Mouse (Mus musculus) MEL (cell line): Measurements from ENCODE around the gene Mpl. TPM values are rescaled to one million over a fixed set of nuclear protein-coding genes. Genes with fewer than 3 reads are reported as not detected.
A peak's percentile ranks its signal among the peaks of the same experiment; 100 is the strongest.

Experiments
- DNase-seq: peaks from one replicate; pipeline ENCODE4 v3.0.0; 2011; ENCODE audit warnings: low read depth, low spot score
- H3K27ac ChIP-seq: 2 replicates; pipeline ENCODE4 v1.5.1; 2012; ENCODE audit warnings: low read depth, mild to moderate bottlenecking, control low read depth, low read length, moderate library complexity; ENCODE audit not compliant: control insufficient read depth
- H3K27me3 ChIP-seq, 2 experiments: fragments of 150-350 bp in 1 of 2; sonication (generic) in 1 of 2; 2 replicates each; pipeline ENCODE4 v1.6.1; 2012; ENCODE audit warnings: low read length in 2 of 2, mild to moderate bottlenecking in 2 of 2, improper control_type of control experiment in 1 of 2, moderate library complexity in 1 of 2; ENCODE audit not compliant: insufficient read depth in 2 of 2, control insufficient read depth in 1 of 2
- H3K36me3 ChIP-seq, 2 experiments: 2 replicates each; pipeline ENCODE4 v1.6.1; 2012 to 2014; ENCODE audit warnings: low read length in 2 of 2, improper control_type of control experiment in 1 of 2, inconsistent platforms in 1 of 2, mild to moderate bottlenecking in 1 of 2; ENCODE audit not compliant: insufficient read depth in 2 of 2, control insufficient read depth in 1 of 2
- H3K4me1 ChIP-seq, 2 experiments: fragments of 150-350 bp in 1 of 2; sonication (generic) in 1 of 2; 2 replicates each; pipeline ENCODE4 v1.6.1; 2012; ENCODE audit warnings: low read length in 2 of 2, improper control_type of control experiment in 1 of 2, mild to moderate bottlenecking in 1 of 2; ENCODE audit not compliant: insufficient read depth in 2 of 2, control insufficient read depth in 1 of 2
- H3K4me3 ChIP-seq, 2 experiments: fragments of 150-350 bp in 1 of 2; sonication (generic) in 1 of 2; 2 replicates each; pipeline ENCODE4 v1.5.1; 2012; ENCODE audit warnings: low read depth in 2 of 2, low read length in 2 of 2, mild to moderate bottlenecking in 2 of 2, moderate library complexity in 2 of 2, control low read depth in 1 of 2, improper control_type of control experiment in 1 of 2; ENCODE audit not compliant: control insufficient read depth in 1 of 2, insufficient read depth in 1 of 2
- H3K79me2 ChIP-seq: 2 replicates; pipeline ENCODE4 v1.6.1; 2012; ENCODE audit warnings: mild to moderate bottlenecking, low read length, moderate library complexity; ENCODE audit not compliant: control insufficient read depth, poor library complexity, insufficient read depth
- H3K9ac ChIP-seq: 2 replicates; pipeline ENCODE4 v1.6.1; 2012; ENCODE audit warnings: low read depth, mild to moderate bottlenecking, control low read depth, low read length, moderate library complexity; ENCODE audit not compliant: control insufficient read depth, poor library complexity, severe bottlenecking
- H3K9me3 ChIP-seq: fragments of 150-350 bp; sonication (generic); replicated peaks from 2 replicates; pipeline ENCODE4 v1.6.1; 2012; ENCODE audit warnings: mild to moderate bottlenecking, low read length, improper control_type of control experiment, moderate library complexity; ENCODE audit not compliant: insufficient read depth
- BHLHE40 ChIP-seq: IDR thresholded peaks from 2 replicates; pipeline ENCODE4 v1.6.1; 2012; ENCODE audit warnings: low read depth, mild to moderate bottlenecking, inconsistent platforms, low read length, improper control_type of control experiment, borderline replicate concordance
- MAFK ChIP-seq: IDR thresholded peaks from 2 replicates; pipeline ENCODE4 v1.6.1; 2011; ENCODE audit warnings: low read depth, mild to moderate bottlenecking, low read length, improper control_type of control experiment, borderline replicate concordance
- MAZ ChIP-seq: IDR thresholded peaks from 2 replicates; pipeline ENCODE4 v1.6.1; 2012; ENCODE audit warnings: low read depth, mild to moderate bottlenecking, inconsistent platforms, low read length, improper control_type of control experiment
- MEF2A ChIP-seq: IDR thresholded peaks from 2 replicates; pipeline ENCODE4 v1.6.1; 2014; ENCODE audit warnings: low read depth, mild to moderate bottlenecking, inconsistent platforms, low read length, improper control_type of control experiment; ENCODE audit not compliant: poor library complexity, insufficient replicate concordance, severe bottlenecking; ENCODE audit errors: extremely low read depth
- MYB ChIP-seq: IDR thresholded peaks from 2 replicates; pipeline ENCODE4 v1.6.1; 2011; ENCODE audit warnings: mild to moderate bottlenecking, low read depth, low read length, improper control_type of control experiment
- NRF1 ChIP-seq: IDR thresholded peaks from 2 replicates; pipeline ENCODE4 v1.6.1; 2014; ENCODE audit warnings: low read depth, mild to moderate bottlenecking, inconsistent platforms, low read length, improper control_type of control experiment, moderate library complexity; ENCODE audit not compliant: poor library complexity, insufficient read depth, severe bottlenecking
- POLR2A ChIP-seq, 2 experiments: IDR thresholded peaks; 2 replicates each; pipeline ENCODE4 v1.6.1; 2011 to 2012; ENCODE audit warnings: low read length in 2 of 2, mild to moderate bottlenecking in 2 of 2, control low read depth in 1 of 2, improper control_type of control experiment in 1 of 2, low read depth in 1 of 2, moderate library complexity in 1 of 2; ENCODE audit not compliant: control insufficient read depth in 1 of 2, insufficient read depth in 1 of 2, poor library complexity in 1 of 2
- RAD21 ChIP-seq: IDR thresholded peaks from 2 replicates; pipeline ENCODE4 v1.6.1; 2011; ENCODE audit warnings: mild to moderate bottlenecking, low read depth, low read length, improper control_type of control experiment
- SMC3 ChIP-seq: IDR thresholded peaks from 2 replicates; pipeline ENCODE4 v1.6.1; 2011; ENCODE audit warnings: low read depth, low read length, improper control_type of control experiment
- TAL1 ChIP-seq: IDR thresholded peaks from 2 replicates; pipeline ENCODE4 v1.6.1; 2012; ENCODE audit warnings: mild to moderate bottlenecking, inconsistent platforms, low read length, moderate library complexity, mixed read lengths
- UBTF ChIP-seq: IDR thresholded peaks from 2 replicates; pipeline ENCODE4 v1.6.1; 2012; ENCODE audit warnings: low read depth, mild to moderate bottlenecking, inconsistent platforms, low read length, improper control_type of control experiment, moderate library complexity, borderline replicate concordance; ENCODE audit not compliant: insufficient read depth
- polyA plus RNA-seq, 2 experiments: library from polyadenylated mRNA; stranded (reverse) in 1 of 2; unstranded in 1 of 2; fragments of >175 nt in 1 of 2; fragments of >200 nt in 1 of 2; gene quantifications; 2 replicates each; pipeline versions ENCODE4 v1.2.1 to v1.2.4; 2012; ENCODE audit warnings: low replicate concordance in 2 of 2, low read depth in 1 of 2; ENCODE audit not compliant: insufficient read length in 2 of 2, insufficient read depth in 1 of 2, missing spikeins in 1 of 2
- total RNA-seq: library from RNA; depleted of rRNA; stranded (reverse); fragments of 300-350 nt; gene quantifications from 2 replicates; pipeline ENCODE4 v1.2.3, GENCODE M21; 2012

Mpl gene
- total and polyA plus RNA-seq, 3 experiments: 0.04 TPM; not detected in 1

DNA sequence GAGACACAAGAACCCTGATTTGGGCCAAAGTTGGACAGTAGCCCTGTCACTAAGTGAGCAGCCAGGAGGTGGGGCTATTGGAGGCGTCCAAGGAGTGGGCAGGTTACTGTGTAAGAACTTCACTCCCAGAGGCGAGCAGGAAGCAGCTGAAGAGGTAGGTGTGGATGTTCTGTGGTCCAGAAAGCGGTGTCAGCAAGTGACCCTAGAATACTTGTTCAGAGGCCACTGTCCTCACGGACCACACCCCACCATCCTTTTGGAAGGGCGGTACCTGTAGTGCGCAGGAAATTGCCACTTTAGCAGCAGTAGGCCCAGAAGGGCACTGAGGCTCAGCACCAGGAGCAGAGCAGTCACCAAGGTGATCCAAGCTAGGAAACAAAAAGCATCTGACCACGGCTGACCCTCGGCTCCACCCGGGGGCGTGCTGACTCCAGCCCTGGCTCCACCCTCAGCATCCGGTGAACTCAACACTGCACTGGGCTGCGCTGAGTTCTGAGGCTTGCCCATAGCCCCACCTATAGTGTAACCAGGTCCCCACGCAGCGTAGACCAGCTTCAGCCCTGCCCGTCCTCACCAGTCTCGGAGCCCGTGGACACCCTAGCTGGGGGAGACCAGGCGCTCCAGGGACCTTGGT, 11.4 kb downstream of the Mpl start:
- DNase-seq: no peak
- Histone ChIP-seq H3K4me3 (no peak overlapping the region), H3K36me3 (no peaks in the 10 kb centered on the region), H3K27me3 (peaks cover 5 to 8% of the 10 kb centered on the region in 2 experiments), H3K9ac (no peak overlapping the region), H3K4me1 (no peaks in the 10 kb centered on the region), H3K9me3 (no peaks in the 10 kb centered on the region), H3K79me2 (no peaks in the 10 kb centered on the region), H3K27ac (no peak overlapping the region)
- TF ChIP-seq UBTF (no peak), TAL1 (no peak), MAFK (no peak), MYB (no peak), BHLHE40 (no peak), NRF1 (no peak)

DNA sequence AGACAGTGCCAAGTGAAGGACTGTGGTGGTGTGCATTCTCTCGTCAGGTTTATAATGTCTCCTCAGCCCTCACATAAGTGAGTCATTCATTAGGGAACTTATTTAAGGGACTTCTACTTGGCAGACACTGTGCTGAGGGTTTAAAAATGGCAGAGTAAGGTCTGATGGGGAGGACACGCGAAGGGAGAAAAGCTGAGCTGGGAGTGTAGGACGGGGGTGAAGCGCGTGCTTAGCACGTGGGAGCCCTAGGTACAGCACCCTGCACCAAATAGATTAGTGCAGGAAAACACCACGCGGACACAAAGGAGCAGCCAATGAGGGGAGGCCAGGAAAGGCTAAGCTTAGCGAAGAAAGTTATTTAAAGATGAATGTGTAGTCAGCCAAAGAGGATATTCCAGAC, 12.2 kb downstream of the Mpl start:
- TF ChIP-seq NRF1: no peak
- TF ChIP-seq POLR2A (IDR thresholded peaks at IDR 0.05; ENCODE audit: control insufficient read depth in 1 of 2, insufficient read depth in 1 of 2, low read depth in 1 of 2, low read length in 2 of 2, poor library complexity in 1 of 2): no peak
- TF ChIP-seq SMC3: no peak
- TF ChIP-seq MEF2A: no peak
- no peak for DNase-seq
- H3K4me1 ChIP-seq: no peaks in the 10 kb centered on the region
- H3K36me3 ChIP-seq: no peaks in the 10 kb centered on the region
- no peak overlapping the region for H3K9ac ChIP-seq
- peaks cover 4 to 5% of the 10 kb centered on the region in 2 experiments for H3K27me3 ChIP-seq
- no peaks in the 10 kb centered on the region for H3K79me2 ChIP-seq
- no peak overlapping the region for H3K4me3 ChIP-seq
- no peak overlapping the region for H3K27ac ChIP-seq
- no peaks in the 10 kb centered on the region for H3K9me3 ChIP-seq

DNA sequence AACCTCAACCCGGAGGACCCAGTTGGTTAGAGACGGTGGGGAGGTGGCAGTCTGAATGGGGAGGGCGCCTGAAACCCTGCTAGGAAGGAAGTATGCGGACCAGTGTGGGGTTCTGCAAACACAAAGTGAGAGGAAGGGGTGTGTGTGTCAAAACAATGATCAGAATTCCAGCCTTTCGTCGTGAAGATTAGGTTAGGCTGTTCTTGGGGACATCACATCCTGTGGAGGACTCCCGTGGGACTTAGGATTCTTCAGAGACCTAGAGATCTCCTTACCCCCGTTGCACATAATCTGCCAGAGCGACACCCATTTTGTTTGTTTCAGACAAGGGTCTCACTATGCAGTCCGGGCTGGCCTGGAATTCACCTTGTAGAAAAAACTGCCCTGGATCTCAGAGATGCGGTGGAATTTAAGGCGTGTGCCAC, 19.5 kb downstream of the Mpl start:
- Histone ChIP-seq H3K4me1 (peaks cover 0 to 18% of the 10 kb centered on the region in 2 experiments; a peak in 2 of 4 replicates), H3K27ac (peak overlapping the region; percentile 66)
- 0 out of 2 replicates have a peak, but pooled peaks have one; percentile 40 for TF ChIP-seq MAZ
- TF ChIP-seq RAD21: no peak
- TF ChIP-seq, all 39 proteins: peak for 1
- DNase-seq: peak; percentile 56
- H3K4me3 ChIP-seq: peak overlapping the region; percentile 53 to 68
- H3K36me3 ChIP-seq: peaks cover 2 to 12% of the 10 kb centered on the region in 2 experiments
- H3K9ac ChIP-seq: peak overlapping the region; percentile 80
- peaks cover 29% of the 10 kb centered on the region for H3K79me2 ChIP-seq
- peaks cover 0 to 2% of the 10 kb centered on the region in 2 experiments; a peak in 2 of 4 replicates for H3K27me3 ChIP-seq
- H3K9me3 ChIP-seq: no peaks in the 10 kb centered on the region
